Mouse (Mus musculus): ENCODE results near the gene Zfp697. TPM values are rescaled to one million over a fixed set of nuclear protein-coding genes. Genes with fewer than 3 reads are reported as not detected.

Zfp697 gene
- polyA plus RNA-seq, 1 experiment from 2014 or later = 21.5 TPM

DNA sequence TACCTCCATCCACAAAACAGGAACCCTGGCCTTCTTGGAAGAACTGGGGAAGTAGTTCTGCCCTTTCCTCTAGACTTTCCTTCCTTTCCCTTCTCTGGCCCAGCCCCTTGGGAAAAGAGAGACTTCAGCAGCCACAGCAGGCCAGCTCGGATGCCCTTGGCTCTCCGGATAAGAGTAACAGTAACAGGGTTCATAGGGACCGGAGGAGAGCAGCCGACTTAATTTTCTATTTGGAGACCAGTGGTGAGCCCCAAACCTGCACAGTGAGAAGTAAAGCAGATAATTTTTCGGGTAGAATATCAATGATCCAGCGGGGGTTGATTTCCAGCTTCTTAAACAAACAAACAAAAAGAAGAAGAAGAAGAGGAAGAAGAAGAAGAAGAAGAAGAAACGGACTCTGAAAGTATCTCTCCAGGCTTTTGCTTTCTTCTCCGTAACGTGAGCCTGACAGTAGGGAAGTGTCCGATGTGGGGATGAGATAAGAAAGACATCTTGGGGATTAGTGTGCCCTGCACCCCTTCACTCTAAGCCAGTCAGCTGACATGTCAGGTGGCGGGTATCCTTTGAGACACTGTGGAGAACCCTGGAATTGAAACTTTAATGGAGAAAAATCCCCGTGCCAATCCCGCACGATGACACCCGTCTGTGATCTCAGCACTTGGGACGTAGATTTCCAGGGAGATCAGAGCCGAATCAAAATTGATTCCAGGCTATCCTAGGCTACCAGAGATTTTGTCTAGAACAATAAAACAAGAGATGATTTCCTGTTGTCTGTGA is 41.3 kb upstream of the Zfp697 start:
- Histone ChIP-seq H3K27ac (ENCODE audit: low read depth, low read length) (no peak overlapping the region), H3K4me3 (ENCODE audit: low read length) (no peak overlapping the region), H3K4me1 (ENCODE audit: control insufficient read depth, insufficient read depth, low read length) (peaks cover 30% of the 10 kb centered on the region), H3K36me3 (ENCODE audit: control insufficient read depth, insufficient read depth, low read length) (no peaks in the 10 kb centered on the region), H3K9ac (ENCODE audit: low read depth, low read length) (no peak overlapping the region), H3K27me3 (ENCODE audit: control insufficient read depth, insufficient read depth, low read length) (no peaks in the 10 kb centered on the region), H3K4me2 (replicated peaks; ENCODE audit: low read depth, low read length) (no peak overlapping the region), H3K9me3 (ENCODE audit: control insufficient read depth, low read length) (no peaks in the 10 kb centered on the region)
- ATAC-seq (ENCODE audit: low FRiP score, low TSS enrichment) = no peak
- WGBS = 86% methylated on average over 17 of the region's 17 CpGs

DNA sequence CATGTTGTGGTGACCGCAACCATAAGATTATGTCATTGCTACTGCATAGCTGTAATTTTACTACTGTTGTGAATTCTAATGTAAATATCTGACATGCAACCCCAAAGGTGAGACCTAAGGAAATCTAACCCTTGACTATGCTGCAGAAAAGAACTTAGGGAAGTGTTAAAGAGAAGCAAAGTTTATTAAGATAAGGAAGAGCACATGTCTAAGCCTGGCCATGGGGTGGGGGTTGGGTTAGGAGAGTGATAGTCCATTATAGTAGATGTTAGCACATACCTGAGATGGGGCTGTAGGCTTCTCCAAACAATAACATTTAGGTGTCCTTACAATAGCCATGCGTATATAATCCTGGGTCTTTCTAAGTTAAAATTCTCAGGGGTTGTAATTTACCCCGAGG is 39.0 kb upstream of the Zfp697 start:
- peaks cover 9% of the 10 kb centered on the region for H3K4me1 ChIP-seq (ENCODE audit: control insufficient read depth, insufficient read depth, low read length)
- H3K27ac ChIP-seq (ENCODE audit: low read depth, low read length) = no peak overlapping the region
- 80% methylated on average over 3 of the region's 3 CpGs for WGBS
- ATAC-seq (ENCODE audit: low FRiP score, low TSS enrichment) = no peak
- H3K27me3 ChIP-seq (ENCODE audit: control insufficient read depth, insufficient read depth, low read length) = no peaks in the 10 kb centered on the region
- H3K9me3 ChIP-seq (ENCODE audit: control insufficient read depth, low read length) = no peaks in the 10 kb centered on the region
- no peaks in the 10 kb centered on the region for H3K36me3 ChIP-seq (ENCODE audit: control insufficient read depth, insufficient read depth, low read length)
- H3K4me2 ChIP-seq (replicated peaks; ENCODE audit: low read depth, low read length) = no peak overlapping the region
- no peak overlapping the region for H3K4me3 ChIP-seq (ENCODE audit: low read length)
- no peak overlapping the region for H3K9ac ChIP-seq (ENCODE audit: low read depth, low read length)

DNA sequence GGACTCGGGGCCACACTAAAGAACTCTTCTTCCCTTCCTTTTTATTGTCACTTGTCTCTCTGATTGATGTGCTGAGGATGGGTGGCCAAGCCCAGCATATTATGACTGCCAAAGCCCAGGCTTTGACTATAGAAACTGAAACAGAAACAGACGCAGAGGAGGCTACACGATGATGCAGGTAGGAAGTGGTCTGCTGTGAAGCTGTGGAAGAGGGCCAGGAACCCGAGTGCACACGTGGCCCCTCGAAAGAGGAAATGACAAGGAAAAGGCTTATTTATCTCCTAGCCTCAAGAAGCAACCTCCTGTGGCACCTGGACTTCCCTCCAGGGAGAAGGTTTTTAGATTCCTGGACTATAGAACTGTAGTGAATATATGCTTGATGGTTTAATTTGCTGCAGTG is 34.2 kb upstream of the Zfp697 start:
- no peaks in the 10 kb centered on the region for H3K27me3 ChIP-seq (ENCODE audit: control insufficient read depth, insufficient read depth, low read length)
- 64% methylated on average over 6 of the region's 6 CpGs for WGBS

DNA sequence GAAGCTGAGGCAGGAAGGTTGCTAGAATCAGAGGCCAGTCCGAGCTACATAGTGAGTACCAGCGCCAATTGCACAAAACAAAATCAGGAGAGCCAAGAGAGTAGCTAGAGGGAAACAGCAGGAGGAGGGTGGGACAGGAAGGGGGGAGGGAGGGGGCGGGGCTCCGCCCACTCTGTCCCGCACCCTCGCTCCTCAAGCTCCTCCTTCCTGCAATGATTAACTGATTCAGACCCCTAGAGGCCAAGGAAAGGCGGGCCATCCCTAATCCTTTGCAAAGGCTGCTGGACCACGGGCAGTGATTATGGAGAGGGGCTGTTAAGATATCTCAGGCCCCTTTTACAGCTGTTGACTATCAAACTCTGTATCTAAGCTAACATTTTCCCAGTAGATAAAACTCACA is 33.6 kb upstream of the Zfp697 start:
- WGBS = 32% methylated on average over 8 of the region's 8 CpGs
- H3K27me3 ChIP-seq (ENCODE audit: control insufficient read depth, insufficient read depth, low read length) = no peaks in the 10 kb centered on the region
- H3K27ac ChIP-seq (ENCODE audit: low read depth, low read length) = no peak overlapping the region
- H3K4me3 ChIP-seq (ENCODE audit: low read length) = no peak overlapping the region
- H3K4me1 ChIP-seq (ENCODE audit: control insufficient read depth, insufficient read depth, low read length) = 0 out of 2 replicates have a peak, but pooled peaks cover 6% of the 10 kb centered on the region
- H3K9me3 ChIP-seq (ENCODE audit: control insufficient read depth, low read length) = no peaks in the 10 kb centered on the region
- no peaks in the 10 kb centered on the region for H3K36me3 ChIP-seq (ENCODE audit: control insufficient read depth, insufficient read depth, low read length)
- ATAC-seq (ENCODE audit: low FRiP score, low TSS enrichment) = peak; percentile 59
- no peak overlapping the region for H3K9ac ChIP-seq (ENCODE audit: low read depth, low read length)
- no peak overlapping the region for H3K4me2 ChIP-seq (replicated peaks; ENCODE audit: low read depth, low read length)

More for the DNA sequence above, 34.2 kb upstream of the Zfp697 start:
- H3K9me3 ChIP-seq (ENCODE audit: control insufficient read depth, low read length) = no peaks in the 10 kb centered on the region
- no peak overlapping the region for H3K9ac ChIP-seq (ENCODE audit: low read depth, low read length)
- H3K4me3 ChIP-seq (ENCODE audit: low read length) = no peak overlapping the region
- no peak overlapping the region for H3K4me2 ChIP-seq (replicated peaks; ENCODE audit: low read depth, low read length)
- H3K27ac ChIP-seq (ENCODE audit: low read depth, low read length) = no peak overlapping the region
- no peaks in the 10 kb centered on the region for H3K36me3 ChIP-seq (ENCODE audit: control insufficient read depth, insufficient read depth, low read length)
- 0 out of 2 replicates have a peak, but pooled peaks cover 6% of the 10 kb centered on the region for H3K4me1 ChIP-seq (ENCODE audit: control insufficient read depth, insufficient read depth, low read length)
- no peak for ATAC-seq (ENCODE audit: low FRiP score, low TSS enrichment)

DNA sequence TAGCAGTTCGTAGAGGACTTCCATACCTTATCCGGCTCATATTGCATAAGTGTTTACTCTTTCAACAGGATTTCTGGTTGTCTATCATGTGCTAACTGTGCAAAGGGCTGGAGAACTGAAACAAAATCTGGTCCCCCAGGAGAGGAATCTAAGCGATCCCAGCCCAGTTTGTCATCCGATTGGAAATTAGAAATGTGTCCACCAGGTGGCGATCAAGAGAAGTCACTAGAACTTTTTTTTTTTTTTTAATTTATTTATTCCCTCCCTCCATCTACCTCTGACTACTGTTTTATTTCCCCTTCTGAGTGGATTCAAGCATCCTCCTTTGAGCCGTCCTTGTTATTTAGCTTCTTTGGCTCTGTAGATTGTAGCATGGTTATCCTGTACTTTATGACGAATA is 28.4 kb upstream of the Zfp697 start:
- ATAC-seq (ENCODE audit: low FRiP score, low TSS enrichment) = no peak
- no peaks in the 10 kb centered on the region for H3K27me3 ChIP-seq (ENCODE audit: control insufficient read depth, insufficient read depth, low read length)
- WGBS = 30% methylated on average over 7 of the region's 7 CpGs

DNA sequence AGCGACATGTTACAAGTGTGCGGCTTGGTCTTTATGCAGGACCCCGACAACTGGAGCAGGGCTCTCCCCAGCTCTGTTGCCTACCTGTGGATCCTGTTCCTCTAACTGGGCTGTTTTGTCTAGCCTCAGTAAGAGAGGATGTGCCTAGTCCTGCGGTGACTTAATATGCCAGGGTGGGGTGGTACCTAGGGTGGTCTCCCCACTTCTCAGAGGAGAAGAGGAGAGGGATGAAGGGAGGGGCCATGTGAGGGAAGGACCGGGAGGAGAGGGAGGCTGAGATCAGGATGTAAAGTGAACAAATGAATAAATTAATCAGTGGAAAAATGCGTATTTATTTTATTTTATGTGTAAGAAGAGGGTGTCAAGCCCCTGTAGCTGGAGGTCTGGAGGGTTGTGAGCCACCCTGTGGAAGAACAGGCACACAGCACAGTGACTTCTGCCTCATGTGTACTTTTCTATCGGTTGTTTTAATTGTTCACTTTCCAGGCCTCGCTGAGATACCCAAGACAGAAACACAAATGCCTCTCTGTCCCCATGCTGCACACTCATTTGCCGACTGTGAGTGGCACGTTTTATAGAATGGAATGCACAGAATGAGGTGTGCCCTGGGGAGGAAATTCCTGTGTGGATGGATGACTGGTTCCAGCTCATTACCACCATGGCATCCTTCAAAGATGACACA is 26.8 kb upstream of the Zfp697 start:
- no peak overlapping the region for H3K4me2 ChIP-seq (replicated peaks; ENCODE audit: low read depth, low read length)
- no peak overlapping the region for H3K4me3 ChIP-seq (ENCODE audit: low read length)
- no peaks in the 10 kb centered on the region for H3K36me3 ChIP-seq (ENCODE audit: control insufficient read depth, insufficient read depth, low read length)
- ATAC-seq (ENCODE audit: low FRiP score, low TSS enrichment) = peak; percentile 85
- H3K27me3 ChIP-seq (ENCODE audit: control insufficient read depth, insufficient read depth, low read length) = no peaks in the 10 kb centered on the region
- H3K27ac ChIP-seq (ENCODE audit: low read depth, low read length) = peak overlapping the region; percentile 24; the same call in 1 of the 2 replicates
- H3K9me3 ChIP-seq (ENCODE audit: control insufficient read depth, low read length) = no peaks in the 10 kb centered on the region
- H3K4me1 ChIP-seq (ENCODE audit: control insufficient read depth, insufficient read depth, low read length) = 0 out of 2 replicates have a peak, but pooled peaks cover 4% of the 10 kb centered on the region
- H3K9ac ChIP-seq (ENCODE audit: low read depth, low read length) = no peak overlapping the region
- 54% methylated on average over 10 of the region's 10 CpGs for WGBS

More for the DNA sequence above, 28.4 kb upstream of the Zfp697 start:
- H3K4me1 ChIP-seq (ENCODE audit: control insufficient read depth, insufficient read depth, low read length) = 0 out of 2 replicates have a peak, but pooled peaks cover 6% of the 10 kb centered on the region
- H3K36me3 ChIP-seq (ENCODE audit: control insufficient read depth, insufficient read depth, low read length) = no peaks in the 10 kb centered on the region
- no peak overlapping the region for H3K9ac ChIP-seq (ENCODE audit: low read depth, low read length)
- no peak overlapping the region for H3K4me3 ChIP-seq (ENCODE audit: low read length)
- no peak overlapping the region for H3K27ac ChIP-seq (ENCODE audit: low read depth, low read length)
- no peak overlapping the region for H3K4me2 ChIP-seq (replicated peaks; ENCODE audit: low read depth, low read length)
- H3K9me3 ChIP-seq (ENCODE audit: control insufficient read depth, low read length) = no peaks in the 10 kb centered on the region

DNA sequence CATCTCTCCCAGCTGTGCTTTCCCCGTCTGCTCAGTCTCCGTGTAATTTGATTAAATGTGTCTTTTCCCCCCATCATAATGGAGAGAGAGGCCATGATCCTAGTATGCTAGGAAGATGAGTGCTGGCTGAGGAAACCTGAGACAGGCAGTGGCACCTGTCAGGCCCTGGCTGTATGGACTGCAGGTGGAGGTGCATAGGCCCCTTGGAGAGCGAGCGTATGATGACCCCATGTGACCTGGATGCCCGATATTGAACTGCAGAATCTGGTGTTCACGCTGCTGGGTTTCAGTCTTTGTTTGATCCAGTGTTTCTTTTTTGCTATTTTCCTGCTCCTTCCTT is 26.3 kb upstream of the Zfp697 start:
- Histone ChIP-seq H3K9ac (ENCODE audit: low read depth, low read length) (no peak overlapping the region), H3K27me3 (ENCODE audit: control insufficient read depth, insufficient read depth, low read length) (no peaks in the 10 kb centered on the region), H3K4me1 (ENCODE audit: control insufficient read depth, insufficient read depth, low read length) (0 out of 2 replicates have a peak, but pooled peaks cover 4% of the 10 kb centered on the region), H3K27ac (ENCODE audit: low read depth, low read length) (peak overlapping the region; percentile 7; the same call in 1 of the 2 replicates), H3K4me3 (ENCODE audit: low read length) (no peak overlapping the region), H3K9me3 (ENCODE audit: control insufficient read depth, low read length) (no peaks in the 10 kb centered on the region), H3K4me2 (replicated peaks; ENCODE audit: low read depth, low read length) (no peak overlapping the region), H3K36me3 (ENCODE audit: control insufficient read depth, insufficient read depth, low read length) (no peaks in the 10 kb centered on the region)
- ATAC-seq (ENCODE audit: low FRiP score, low TSS enrichment) = peak; percentile 59
- WGBS = 34% methylated on average over 6 of the region's 6 CpGs

DNA sequence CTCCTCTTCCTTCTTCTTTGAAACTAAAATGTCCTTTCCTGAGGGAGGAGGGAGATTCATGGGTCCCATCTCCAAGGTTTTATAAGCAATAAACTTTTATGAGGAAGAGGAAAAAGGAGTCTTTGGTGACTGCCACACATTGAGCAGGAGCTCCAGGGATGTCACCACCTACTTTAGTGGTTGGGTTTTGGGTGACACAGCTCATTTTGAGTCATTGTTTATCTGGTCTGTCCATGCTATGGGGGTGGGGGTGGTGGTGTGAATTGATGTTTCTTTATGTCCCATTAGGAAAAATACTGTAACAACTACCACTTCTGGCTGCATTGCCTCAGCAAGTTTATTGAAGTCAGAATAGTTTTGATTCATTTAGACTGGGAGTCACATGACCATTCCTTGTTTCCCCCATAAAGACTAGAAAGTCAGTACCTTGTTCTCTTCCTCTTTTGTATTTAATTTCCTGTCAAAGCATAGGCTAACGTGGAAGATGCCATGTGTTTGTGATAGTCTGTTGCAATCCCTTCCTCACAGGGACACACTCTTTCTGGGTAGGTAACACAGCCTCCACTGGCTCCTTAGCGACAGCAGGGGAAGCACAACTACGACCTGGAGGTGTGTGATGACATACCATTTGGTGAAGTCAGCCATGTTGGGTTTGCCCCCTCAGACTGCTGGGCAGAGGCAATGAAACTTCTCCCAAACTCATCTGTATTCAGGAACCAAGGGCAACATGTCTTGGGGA is 25.5 kb upstream of the Zfp697 start:
- H3K4me2 ChIP-seq (replicated peaks; ENCODE audit: low read depth, low read length) = no peak overlapping the region
- H3K9ac ChIP-seq (ENCODE audit: low read depth, low read length) = no peak overlapping the region
- 49% methylated on average over 3 of the region's 3 CpGs for WGBS
- no peak overlapping the region for H3K4me3 ChIP-seq (ENCODE audit: low read length)
- ATAC-seq (ENCODE audit: low FRiP score, low TSS enrichment) = no peak
- 0 out of 2 replicates have a peak, but pooled peaks cover 4% of the 10 kb centered on the region for H3K4me1 ChIP-seq (ENCODE audit: control insufficient read depth, insufficient read depth, low read length)
- no peaks in the 10 kb centered on the region for H3K9me3 ChIP-seq (ENCODE audit: control insufficient read depth, low read length)
- peak overlapping the region; percentile 7; the same call in 1 of the 2 replicates for H3K27ac ChIP-seq (ENCODE audit: low read depth, low read length)
- no peaks in the 10 kb centered on the region for H3K36me3 ChIP-seq (ENCODE audit: control insufficient read depth, insufficient read depth, low read length)
- no peaks in the 10 kb centered on the region for H3K27me3 ChIP-seq (ENCODE audit: control insufficient read depth, insufficient read depth, low read length)
